22 mouse cellular contexts compared by ENCODE assay signal in the genomic region with DNA sequence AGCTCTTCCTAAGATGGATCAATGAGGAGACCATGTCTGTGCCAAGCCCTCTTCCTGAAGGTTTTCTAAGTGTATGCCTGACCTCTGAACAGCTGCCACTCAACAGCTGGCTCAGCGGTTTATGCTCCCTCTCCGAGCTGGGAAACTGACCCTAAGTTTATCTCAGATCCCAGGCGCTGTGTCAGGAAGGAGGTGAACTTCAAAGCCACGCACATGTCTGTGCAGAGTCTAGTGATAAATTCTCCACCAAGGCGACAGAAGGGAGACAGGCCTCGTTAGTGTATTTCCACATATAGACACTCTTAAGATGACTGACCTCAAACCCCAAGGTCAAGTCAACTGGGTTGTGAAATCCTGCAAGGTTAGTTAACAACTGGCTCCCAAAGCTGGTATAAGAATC.
A peak's percentile ranks its signal among the peaks of the same experiment; 100 is the strongest.
DNase-seq lines count a peak whose midpoint lies in the region; ATAC-seq and TF ChIP-seq lines count a peak whose summit lies in the region.
"Had no signal": no experiment of that assay in that cellular context is flagged by ENCODE, and none has a peak within 500 bp of the region (broad histone marks: within the 10 kb centered on the region; RNA-seq: fewer than 3 reads in every experiment).

No protein-coding gene starts in this region.

- no peaks in the 10 kb centered on the region for H3K9me3 ChIP-seq in heart, embryonic 13.5 days
- H3K9me3 ChIP-seq in intestine, embryonic 15.5 days: no peaks in the 10 kb centered on the region
- H3K9me3 ChIP-seq in liver, embryonic 14.5 days (ENCODE audit: control insufficient read depth, low read length): no peaks in the 10 kb centered on the region
- H3K9me3 ChIP-seq in forebrain, postnatal 0 days (ENCODE audit: low read length): no peaks in the 10 kb centered on the region
- H3K9me3 ChIP-seq: kidney, embryonic 15.5 days; limb, embryonic 13.5 days had no signal

- no peak overlapping the region for H3K4me3 ChIP-seq in heart, embryonic 13.5 days
- H3K4me3 ChIP-seq in intestine, embryonic 15.5 days (replicated peaks): no peak overlapping the region
- H3K4me3 ChIP-seq in liver, embryonic 14.5 days (ENCODE audit: insufficient read depth in 1 of 2, low read depth in 2 of 2, low read length in 2 of 2): no peak overlapping the region
- no peak overlapping the region for H3K4me3 ChIP-seq in forebrain, postnatal 0 days (ENCODE audit: low read depth, low read length)
- H3K4me3 ChIP-seq: forebrain, embryonic 13.5 days; hindbrain, embryonic 10.5 days; kidney, embryonic 15.5 days; limb, embryonic 13.5 days had no signal

- peak; percentile 39; the same call in 1 of the 2 replicates for TF ChIP-seq EP300 in liver, embryonic 14.5 days (IDR thresholded peaks at IDR 0.05; ENCODE audit: low read depth)

- WGBS in heart, embryonic 13.5 days: 9% methylated on average over 6 of the region's 6 CpGs
- WGBS in intestine, embryonic 15.5 days: 38% methylated on average over 6 of the region's 6 CpGs
- WGBS in liver, embryonic 14.5 days (ENCODE audit: insufficient replicate concordance): 9% methylated on average over 6 of the region's 6 CpGs
- WGBS in forebrain, postnatal 0 days: 92% methylated on average over 6 of the region's 6 CpGs

- ATAC-seq in heart, embryonic 13.5 days (ENCODE audit: extremely low read depth, insufficient number of reproducible peaks, low FRiP score, low TSS enrichment): peak; percentile 37; the same call in 1 of the 2 replicates
- ATAC-seq in intestine, embryonic 15.5 days: peak; percentile 65
- ATAC-seq in liver, embryonic 14.5 days (ENCODE audit: insufficient read depth): peak; percentile 80
- no peak for ATAC-seq in forebrain, postnatal 0 days
- ATAC-seq: activated CD4-positive, CD25-positive, alpha-beta regulatory T cell, adult 4 months; forebrain, embryonic 13.5 days; hindbrain, embryonic 16.5 days; midbrain, embryonic 16.5 days had no signal

- peak overlapping the region; percentile 78; the same call in 1 of the 2 replicates for H3K27ac ChIP-seq in heart, embryonic 13.5 days (replicated peaks)
- no peak overlapping the region for H3K27ac ChIP-seq in intestine, embryonic 15.5 days
- no peak overlapping the region for H3K27ac ChIP-seq in liver, embryonic 14.5 days
- no peak overlapping the region for H3K27ac ChIP-seq in forebrain, postnatal 0 days (ENCODE audit: low read depth, low read length)
- H3K27ac ChIP-seq: forebrain, embryonic 13.5 days; hindbrain, embryonic 10.5 days; kidney, embryonic 15.5 days; limb, embryonic 13.5 days had no signal

- no peak overlapping the region for H3K4me2 ChIP-seq in heart, embryonic 13.5 days
- no peak overlapping the region for H3K4me2 ChIP-seq in intestine, embryonic 15.5 days (replicated peaks)
- H3K4me2 ChIP-seq in liver, embryonic 14.5 days (ENCODE audit: low read depth): no peak overlapping the region
- H3K4me2 ChIP-seq in forebrain, postnatal 0 days (ENCODE audit: low read depth): no peak overlapping the region
- H3K4me2 ChIP-seq: forebrain, embryonic 13.5 days; kidney, embryonic 15.5 days; limb, embryonic 13.5 days; lung, embryonic 14.5 days had no signal

- DNase-seq in heart, postnatal 36 days: no peak
- DNase-seq in liver, embryonic 14.5 days (ENCODE audit: low read depth in 3 of 3, low spot score in 3 of 3): no peak
- DNase-seq in forebrain, postnatal 0 days: no peak
- no peak for DNase-seq in ovary, postnatal 36 days (ENCODE audit: low spot score)
- DNase-seq in thymus, postnatal 10 days (ENCODE audit: low spot score in 2 of 2): no peak
- DNase-seq: adrenal gland, adult 8-10 months; cerebellum, adult 18-20 months; cerebellum, postnatal 14 days; embryo, embryonic 11 days; kidney, adult 11 months; kidney, postnatal 4 days; lung, embryonic 14.5 days; thymus, postnatal 14 days had no signal

- intact Hi-C loops in heart, postnatal 36 days (cut with DNase I): no loop called here

- H3K36me3 ChIP-seq in heart, embryonic 13.5 days: no peaks in the 10 kb centered on the region
- no peaks in the 10 kb centered on the region for H3K36me3 ChIP-seq in intestine, embryonic 15.5 days
- H3K36me3 ChIP-seq in liver, embryonic 14.5 days (replicated peaks; ENCODE audit: control insufficient read depth, insufficient read depth, low read depth): no peaks in the 10 kb centered on the region
- no peaks in the 10 kb centered on the region for H3K36me3 ChIP-seq in forebrain, postnatal 0 days (ENCODE audit: insufficient read depth)
- H3K36me3 ChIP-seq: kidney, embryonic 15.5 days; limb, embryonic 13.5 days had no signal

- TF ChIP-seq CTCF in liver, embryonic 14.5 days (IDR thresholded peaks at IDR 0.05; ENCODE audit: low read depth): no peak
- TF ChIP-seq CTCF in forebrain, postnatal 0 days (IDR thresholded peaks at IDR 0.05; ENCODE audit: low read depth): no peak

- H3K4me1 ChIP-seq in heart, embryonic 13.5 days: peaks cover 17% of the 10 kb centered on the region
- H3K4me1 ChIP-seq in intestine, embryonic 15.5 days (replicated peaks): no peaks in the 10 kb centered on the region
- peaks cover 12 to 15% of the 10 kb centered on the region in 2 experiments for H3K4me1 ChIP-seq in liver, embryonic 14.5 days (replicated peaks; ENCODE audit: control insufficient read depth in 2 of 2, insufficient read depth in 2 of 2, low read length in 1 of 2)
- H3K4me1 ChIP-seq in forebrain, postnatal 0 days (ENCODE audit: insufficient read depth): no peaks in the 10 kb centered on the region
- H3K4me1 ChIP-seq: forebrain, embryonic 13.5 days; hindbrain, embryonic 10.5 days; kidney, embryonic 15.5 days; limb, embryonic 13.5 days had no signal

- H3K9ac ChIP-seq in heart, embryonic 13.5 days: no peak overlapping the region
- no peak overlapping the region for H3K9ac ChIP-seq in intestine, embryonic 15.5 days
- no peak overlapping the region for H3K9ac ChIP-seq in liver, embryonic 14.5 days (replicated peaks)
- H3K9ac ChIP-seq in forebrain, postnatal 0 days: no peak overlapping the region
- H3K9ac ChIP-seq: forebrain, embryonic 13.5 days; kidney, embryonic 15.5 days; limb, embryonic 13.5 days; lung, embryonic 14.5 days had no signal

- no peaks in the 10 kb centered on the region for H3K27me3 ChIP-seq in heart, embryonic 13.5 days (replicated peaks)
- no peaks in the 10 kb centered on the region for H3K27me3 ChIP-seq in intestine, embryonic 15.5 days (replicated peaks)
- no peaks in the 10 kb centered on the region for H3K27me3 ChIP-seq in liver, embryonic 14.5 days (ENCODE audit: control insufficient read depth, insufficient read depth, low read length)
- no peaks in the 10 kb centered on the region for H3K27me3 ChIP-seq in forebrain, postnatal 0 days (ENCODE audit: insufficient read depth, low read length)
- H3K27me3 ChIP-seq: forebrain, embryonic 13.5 days; kidney, embryonic 15.5 days; limb, embryonic 13.5 days had no signal
